Mouse (Mus musculus) embryonic facial prominence, embryonic 15.5 days (tissue): Measurements from ENCODE around the gene Cog1. TPM values are rescaled to one million over a fixed set of nuclear protein-coding genes. Genes with fewer than 3 reads are reported as not detected.

Source experiments
- ATAC-seq: fragments of 200-750 bp; cut with Nextera tagmentation; 2 replicates; pipeline ENCODE4 v1.8.0; 2017; ENCODE audit warnings: low read depth, moderate TSS enrichment; ENCODE audit not compliant: insufficient number of reproducible peaks, low FRiP score, low TSS enrichment
- H3K27ac ChIP-seq: fragments of 300-500 bp; sonication (generic); replicated peaks from 2 replicates; pipeline ENCODE4 v1.5.1; 2015; ENCODE audit warnings: mild to moderate bottlenecking, inconsistent platforms
- H3K27me3 ChIP-seq: fragments of 300-500 bp; sonication (generic); 2 replicates; pipeline ENCODE4 v1.6.1; 2015; ENCODE audit warnings: inconsistent platforms
- H3K36me3 ChIP-seq: fragments of 300-500 bp; sonication (generic); 2 replicates; pipeline ENCODE4 v1.6.1; 2015; ENCODE audit warnings: mild to moderate bottlenecking, inconsistent platforms
- H3K4me1 ChIP-seq: fragments of 300-500 bp; sonication (generic); 2 replicates; pipeline ENCODE4 v1.6.1; 2015; ENCODE audit warnings: inconsistent platforms
- H3K4me2 ChIP-seq: fragments of 300-500 bp; sonication (generic); replicated peaks from 2 replicates; pipeline ENCODE4 v1.6.1; 2015; ENCODE audit warnings: mild to moderate bottlenecking, inconsistent platforms
- H3K4me3 ChIP-seq: fragments of 300-500 bp; sonication (generic); replicated peaks from 2 replicates; pipeline ENCODE4 v1.5.1; 2015; ENCODE audit warnings: mild to moderate bottlenecking, inconsistent platforms
- H3K9ac ChIP-seq: fragments of 300-500 bp; sonication (generic); 2 replicates; pipeline ENCODE4 v1.6.1; 2015; ENCODE audit warnings: inconsistent platforms
- H3K9me3 ChIP-seq: fragments of 300-500 bp; sonication (generic); replicated peaks from 2 replicates; pipeline ENCODE4 v1.6.1; 2016; ENCODE audit warnings: inconsistent platforms
- WGBS: fragments of 180-500 bp; shearing (Covaris S2); methylation state at CpG from one replicate; pipeline ENCODE4 v1.1.7; 2015; 5-methylcytosine and 5-hydroxymethylcytosine counted together
- polyA plus RNA-seq: library from polyadenylated mRNA; unstranded; fragments of >200 nt; fragmentation: Nextera tagmentation; extraction: Ambion mirVana; gene quantifications from 2 replicates; pipeline ENCODE4 v1.2.1, GENCODE M21; 2015

The Cog1 gene
- polyA plus RNA-seq, 1 experiment from 2014 or later = 27.6 TPM

GRCm38 (mm10) chr11:113668857-113669256, 19.9 kb downstream of the Cog1 start:
- Histone ChIP-seq H3K27me3 (no peaks in the 10 kb centered on the region), H3K9me3 (no peaks in the 10 kb centered on the region), H3K4me3 (no peak overlapping the region), H3K36me3 (peaks cover 42% of the 10 kb centered on the region), H3K4me1 (peaks cover 25% of the 10 kb centered on the region), H3K27ac (0 out of 2 replicates have a peak overlapping the region, but pooled peaks have one; percentile 12), H3K4me2 (no peak overlapping the region), H3K9ac (no peak overlapping the region)
- no peak for ATAC-seq
- WGBS = 82% methylated on average over 5 of the region's 5 CpGs

GRCm38 (mm10) chr11:113669711-113670110, 20.7 kb downstream of the Cog1 start:
- peaks cover 46% of the 10 kb centered on the region for H3K36me3 ChIP-seq
- no peak overlapping the region for H3K27ac ChIP-seq
- 66% methylated on average over 4 of the region's 4 CpGs for WGBS
- H3K4me1 ChIP-seq = peaks cover 26% of the 10 kb centered on the region
- H3K9me3 ChIP-seq = no peaks in the 10 kb centered on the region
- no peak overlapping the region for H3K4me3 ChIP-seq
- H3K27me3 ChIP-seq = no peaks in the 10 kb centered on the region
- ATAC-seq = no peak
- no peak overlapping the region for H3K4me2 ChIP-seq
- H3K9ac ChIP-seq = no peak overlapping the region

DNA sequence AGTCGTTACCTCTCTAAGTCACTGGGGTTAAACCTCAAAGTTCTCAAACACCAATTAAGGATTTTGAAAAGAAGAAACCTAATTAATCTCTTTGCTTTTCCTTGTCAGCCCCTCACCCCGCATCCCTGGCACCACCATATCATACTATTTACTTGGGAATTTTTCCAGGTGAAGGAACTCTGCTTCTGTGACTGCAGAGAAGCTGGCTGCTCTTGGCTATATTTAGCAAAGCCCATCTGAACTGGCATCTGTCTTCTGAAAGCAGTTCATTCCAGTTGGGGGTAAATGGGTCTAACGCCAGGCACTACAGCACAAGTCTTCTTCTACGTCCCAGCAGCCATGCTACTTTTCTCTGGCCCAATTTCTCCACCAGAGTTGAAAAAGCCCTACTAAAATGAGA, 24.6 kb downstream of the Cog1 start:
- Histone ChIP-seq H3K9me3 (no peaks in the 10 kb centered on the region), H3K4me1 (peaks cover 28% of the 10 kb centered on the region), H3K27ac (no peak overlapping the region), H3K9ac (no peak overlapping the region), H3K4me2 (no peak overlapping the region), H3K27me3 (no peaks in the 10 kb centered on the region), H3K36me3 (peaks cover 55% of the 10 kb centered on the region), H3K4me3 (no peak overlapping the region)
- no peak for ATAC-seq
- WGBS = 91% methylated on average over 4 of the region's 4 CpGs

GRCm38 (mm10) chr11:113674595-113674994, 25.6 kb downstream of the Cog1 start:
- WGBS = 86% methylated on average over 5 of the region's 5 CpGs
- ATAC-seq = peak; percentile 64; the same call in 1 of the 2 replicates

DNA sequence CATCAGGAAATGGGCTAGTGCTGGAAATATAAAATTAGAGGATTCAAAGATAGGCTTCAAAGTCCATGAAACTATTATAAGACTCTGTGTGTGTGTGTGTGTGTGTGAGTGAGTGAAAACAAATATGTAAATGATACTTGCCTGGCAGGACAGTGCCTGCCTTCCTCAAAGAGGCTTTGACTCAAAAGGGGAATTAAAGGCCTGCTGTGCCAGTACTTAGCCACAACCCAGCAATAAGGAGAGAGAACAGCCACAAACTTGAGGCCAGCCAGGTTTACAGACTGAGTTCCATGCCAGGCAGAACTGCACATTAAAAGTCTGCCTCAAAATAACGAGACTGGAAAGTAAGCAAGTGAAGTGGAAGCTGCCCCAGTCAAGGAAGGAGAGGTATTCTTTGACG, 27.9 kb downstream of the Cog1 start:
- H3K27ac ChIP-seq = peak overlapping the region; percentile 75
- no peaks in the 10 kb centered on the region for H3K9me3 ChIP-seq
- peak; percentile 51; the same call in 1 of the 2 replicates for ATAC-seq
- no peaks in the 10 kb centered on the region for H3K27me3 ChIP-seq
- no peak overlapping the region for H3K4me3 ChIP-seq
- H3K4me2 ChIP-seq = no peak overlapping the region
- H3K4me1 ChIP-seq = peaks cover 30% of the 10 kb centered on the region
- peaks cover 41% of the 10 kb centered on the region for H3K36me3 ChIP-seq
- H3K9ac ChIP-seq = no peak overlapping the region
- 64% methylated on average over 2 of the region's 2 CpGs for WGBS

More at GRCm38 (mm10) chr11:113674595-113674994, 25.6 kb downstream of the Cog1 start:
- H3K4me3 ChIP-seq = no peak overlapping the region
- no peak overlapping the region for H3K27ac ChIP-seq
- no peaks in the 10 kb centered on the region for H3K27me3 ChIP-seq
- H3K4me2 ChIP-seq = no peak overlapping the region
- no peak overlapping the region for H3K9ac ChIP-seq
- H3K4me1 ChIP-seq = peaks cover 26% of the 10 kb centered on the region
- H3K9me3 ChIP-seq = no peaks in the 10 kb centered on the region
- peaks cover 45% of the 10 kb centered on the region for H3K36me3 ChIP-seq

DNA sequence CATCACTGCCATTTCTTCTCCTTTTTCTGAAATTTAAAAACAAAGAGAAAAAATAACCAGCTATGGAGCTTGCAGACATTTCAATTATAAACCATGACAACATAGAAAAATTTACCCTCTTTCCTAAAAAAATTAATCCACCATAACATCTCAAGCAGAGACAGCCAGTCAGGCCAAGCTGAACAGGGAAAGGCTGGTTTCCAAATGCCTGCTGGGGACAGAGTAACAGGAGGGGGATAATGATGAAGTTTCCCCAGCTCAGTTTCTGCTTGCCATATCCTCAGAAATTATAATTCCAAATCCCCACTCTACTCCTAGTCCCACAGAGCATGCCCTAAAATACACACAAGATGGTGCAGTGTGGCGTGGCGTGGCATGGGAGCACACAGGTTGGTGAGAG, 28.4 kb downstream of the Cog1 start:
- Histone ChIP-seq H3K9me3 (no peaks in the 10 kb centered on the region), H3K4me1 (peaks cover 30% of the 10 kb centered on the region), H3K36me3 (peaks cover 36% of the 10 kb centered on the region), H3K9ac (no peak overlapping the region), H3K27ac (peak overlapping the region; percentile 75), H3K27me3 (no peaks in the 10 kb centered on the region), H3K4me3 (no peak overlapping the region), H3K4me2 (no peak overlapping the region)
- ATAC-seq = no peak
- 76% methylated on average over 2 of the region's 2 CpGs for WGBS

DNA sequence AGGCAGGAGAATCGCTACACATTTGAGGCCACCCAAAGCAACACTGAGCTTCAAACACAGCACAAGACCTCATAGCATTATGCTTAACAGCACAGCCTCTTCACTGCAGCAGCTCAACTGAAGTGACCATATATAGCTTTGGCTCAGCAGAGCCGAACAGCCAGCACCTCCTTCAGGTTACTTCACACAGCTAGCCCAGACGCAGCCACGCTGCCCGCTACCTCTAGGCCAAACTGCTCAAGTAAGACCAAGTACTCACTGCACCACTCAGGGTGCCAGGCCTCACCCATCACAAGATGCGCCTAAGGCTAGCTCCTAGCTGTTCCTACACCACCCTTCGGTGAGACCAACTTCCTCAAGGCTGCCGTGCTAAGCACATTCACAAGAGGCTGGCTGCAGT, 29.4 kb downstream of the Cog1 start:
- Histone ChIP-seq H3K4me3 (no peak overlapping the region), H3K36me3 (peaks cover 28% of the 10 kb centered on the region), H3K27ac (peak overlapping the region; percentile 75), H3K9ac (no peak overlapping the region), H3K9me3 (no peaks in the 10 kb centered on the region), H3K4me1 (peaks cover 34% of the 10 kb centered on the region), H3K4me2 (no peak overlapping the region), H3K27me3 (no peaks in the 10 kb centered on the region)
- ATAC-seq = no peak
- 79% methylated on average over 8 of the region's 8 CpGs for WGBS

DNA sequence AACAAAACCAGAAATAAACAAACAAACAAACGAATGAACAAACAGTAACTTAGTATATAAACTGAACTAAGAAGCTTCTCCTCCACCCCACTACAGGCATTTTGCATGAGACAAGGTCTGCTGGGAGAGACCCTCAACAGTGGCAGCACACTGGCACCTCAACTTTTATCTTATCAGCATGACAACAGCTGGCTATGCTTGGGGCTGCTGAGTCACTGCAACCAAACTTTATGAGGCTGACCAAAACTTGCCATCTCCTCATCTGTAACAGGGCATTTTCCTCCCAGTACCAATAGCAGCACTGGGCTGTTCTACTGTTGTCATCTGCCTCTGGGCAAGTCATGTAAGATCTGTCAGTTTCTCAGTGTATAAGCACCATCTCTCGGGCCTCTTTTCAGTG, 32.0 kb downstream of the Cog1 start:
- Histone ChIP-seq H3K9ac (no peak overlapping the region), H3K9me3 (no peaks in the 10 kb centered on the region), H3K27ac (no peak overlapping the region), H3K4me1 (peaks cover 39% of the 10 kb centered on the region), H3K4me2 (no peak overlapping the region), H3K27me3 (no peaks in the 10 kb centered on the region), H3K4me3 (no peak overlapping the region), H3K36me3 (peaks cover 10% of the 10 kb centered on the region)
- ATAC-seq = no peak
- 81% methylated on average over 2 of the region's 2 CpGs for WGBS

DNA sequence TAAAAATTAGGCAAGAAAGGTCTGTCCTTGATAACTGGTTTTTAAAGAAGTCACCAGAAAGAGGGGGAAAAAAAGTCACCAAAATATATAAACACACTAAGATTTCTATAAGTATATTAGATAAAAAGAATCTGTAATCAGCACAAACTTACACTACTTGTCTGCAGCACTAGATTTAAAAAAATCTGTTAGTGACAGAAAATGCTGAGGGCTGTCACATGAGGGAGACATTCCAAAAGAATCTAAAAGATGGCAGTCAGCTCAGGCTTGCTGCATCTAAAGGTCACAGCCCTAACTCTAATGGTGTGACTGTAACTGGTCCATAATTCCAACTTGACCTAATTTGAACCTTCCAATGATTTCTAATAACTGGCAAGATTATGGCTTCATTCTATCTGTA, 33.0 kb downstream of the Cog1 start:
- no peak for ATAC-seq
- H3K9me3 ChIP-seq = no peaks in the 10 kb centered on the region
- H3K27ac ChIP-seq = no peak overlapping the region
- no peak overlapping the region for H3K9ac ChIP-seq
- H3K4me2 ChIP-seq = peak overlapping the region; percentile 87; the same call in 1 of the 2 replicates
- peaks cover 42% of the 10 kb centered on the region for H3K4me1 ChIP-seq
- H3K4me3 ChIP-seq = no peak overlapping the region
- 0 out of 2 replicates have a peak, but pooled peaks cover 3% of the 10 kb centered on the region for H3K36me3 ChIP-seq
- no peaks in the 10 kb centered on the region for H3K27me3 ChIP-seq

- Histone ChIP-seq H3K9ac (peak overlapping the region; percentile 81), H3K4me2 (peak overlapping the region; percentile 87)
- WGBS = 2% methylated on average over 33 of the region's 38 CpGs
Measured at GRCm38 (mm10) chr11:113682897-113683626, 34.1 kb downstream of the Cog1 start.

GRCm38 (mm10) chr11:113683627-113683956, 34.6 kb downstream of the Cog1 start:
- Histone ChIP-seq H3K9ac (peak overlapping the region; percentile 81), H3K4me3 (peak overlapping the region; percentile 96), H3K4me2 (peak overlapping the region; percentile 87), H3K9me3 (no peaks in the 10 kb centered on the region), H3K36me3 (peaks cover 11% of the 10 kb centered on the region), H3K4me1 (peaks cover 31% of the 10 kb centered on the region), H3K27ac (peak overlapping the region; percentile 97), H3K27me3 (no peaks in the 10 kb centered on the region)
- WGBS = 0% methylated on average over 23 of the region's 38 CpGs
- no peak; the same call in 1 of the 2 replicates for ATAC-seq

More at GRCm38 (mm10) chr11:113682897-113683626, 34.1 kb downstream of the Cog1 start:
- H3K4me1 ChIP-seq = peaks cover 36% of the 10 kb centered on the region
- ATAC-seq = peak; percentile 56
- H3K4me3 ChIP-seq = peak overlapping the region; percentile 96
- H3K36me3 ChIP-seq = peaks cover 6% of the 10 kb centered on the region; the same call in 1 of the 2 replicates
- no peaks in the 10 kb centered on the region for H3K27me3 ChIP-seq
- no peaks in the 10 kb centered on the region for H3K9me3 ChIP-seq
- peak overlapping the region; percentile 97 for H3K27ac ChIP-seq
